Mouse (Mus musculus): ENCODE results near the gene Rbm39. TPM values are rescaled to one million over a fixed set of nuclear protein-coding genes. Genes with fewer than 3 reads are reported as not detected.

Rbm39 gene
- 326 and 348 TPM in 2 replicates for polyA plus RNA-seq (2015; fragmentation: Nextera tagmentation; extraction: Ambion mirVana)

- H3K4me1 ChIP-seq (replicated peaks; ENCODE audit: control insufficient read depth, insufficient read depth, low read length): peaks cover 3% of the 10 kb centered on the region; the same call in 1 of the 2 replicates
- H3K27me3 ChIP-seq (replicated peaks; ENCODE audit: control insufficient read depth, insufficient read depth, low read length): no peaks in the 10 kb centered on the region
- peak within 1 kb of the TSS; percentile 91 for H3K4me3 ChIP-seq (ENCODE audit: low read depth, low read length)
- peak within 1 kb of the TSS; percentile 96 for H3K27ac ChIP-seq (ENCODE audit: low read depth, low read length)
- H3K9me3 ChIP-seq (ENCODE audit: control insufficient read depth): no peaks in the 10 kb centered on the region
- peak; percentile 74 for TF ChIP-seq CTCF (IDR thresholded peaks at IDR 0.05; ENCODE audit: low read depth)
- under 1% methylated on average over 47 of the region's 47 CpGs for WGBS
- peak within 1 kb of the TSS; percentile 86 for H3K4me2 ChIP-seq (replicated peaks; ENCODE audit: low read depth)
- peaks cover 22% of the 10 kb centered on the region for H3K36me3 ChIP-seq (ENCODE audit: control insufficient read depth, insufficient read depth)
- peak within 1 kb of the TSS; percentile 100 for H3K9ac ChIP-seq (ENCODE audit: low read depth, low read length)
- ATAC-seq: peak; percentile 97
Observed at GRCm38 (mm10) chr2:156180094-156180821, at the start of gene Rbm39. Gene Rbm39 (minus strand): TSS chr2:156180238.

GRCm38 (mm10) chr2:156229171-156229570 is 49.1 kb upstream of the Rbm39 start:
- 90% methylated on average over 1 of the region's 1 CpGs for WGBS
- no peak for ATAC-seq
- Histone ChIP-seq H3K27me3 (replicated peaks; ENCODE audit: control insufficient read depth, insufficient read depth, low read length) (no peaks in the 10 kb centered on the region), H3K9me3 (ENCODE audit: control insufficient read depth) (no peaks in the 10 kb centered on the region), H3K4me1 (replicated peaks; ENCODE audit: control insufficient read depth, insufficient read depth, low read length) (no peaks in the 10 kb centered on the region), H3K9ac (ENCODE audit: low read depth, low read length) (no peak overlapping the region), H3K4me3 (ENCODE audit: low read depth, low read length) (no peak overlapping the region), H3K4me2 (replicated peaks; ENCODE audit: low read depth) (no peak overlapping the region), H3K27ac (ENCODE audit: low read depth, low read length) (no peak overlapping the region), H3K36me3 (ENCODE audit: control insufficient read depth, insufficient read depth) (peaks cover 42% of the 10 kb centered on the region)
- no peak for TF ChIP-seq CTCF (IDR thresholded peaks at IDR 0.05; ENCODE audit: low read depth)

GRCm38 (mm10) chr2:156227689-156228088 is 47.7 kb upstream of the Rbm39 start:
- WGBS: 97% methylated on average over 1 of the region's 1 CpGs
- H3K27me3 ChIP-seq (replicated peaks; ENCODE audit: control insufficient read depth, insufficient read depth, low read length): no peaks in the 10 kb centered on the region
- H3K9ac ChIP-seq (ENCODE audit: low read depth, low read length): no peak overlapping the region
- no peak overlapping the region for H3K4me2 ChIP-seq (replicated peaks; ENCODE audit: low read depth)
- H3K4me1 ChIP-seq (replicated peaks; ENCODE audit: control insufficient read depth, insufficient read depth, low read length): no peaks in the 10 kb centered on the region
- peaks cover 34% of the 10 kb centered on the region for H3K36me3 ChIP-seq (ENCODE audit: control insufficient read depth, insufficient read depth)
- no peak for TF ChIP-seq CTCF (IDR thresholded peaks at IDR 0.05; ENCODE audit: low read depth)
- H3K27ac ChIP-seq (ENCODE audit: low read depth, low read length): no peak overlapping the region
- H3K9me3 ChIP-seq (ENCODE audit: control insufficient read depth): no peaks in the 10 kb centered on the region
- no peak for ATAC-seq
- H3K4me3 ChIP-seq (ENCODE audit: low read depth, low read length): no peak overlapping the region

- no peaks in the 10 kb centered on the region for H3K4me1 ChIP-seq (replicated peaks; ENCODE audit: control insufficient read depth, insufficient read depth, low read length)
- H3K4me2 ChIP-seq (replicated peaks; ENCODE audit: low read depth): no peak overlapping the region
- peaks cover 23% of the 10 kb centered on the region for H3K36me3 ChIP-seq (ENCODE audit: control insufficient read depth, insufficient read depth)
- no peak overlapping the region for H3K27ac ChIP-seq (ENCODE audit: low read depth, low read length)
- H3K9me3 ChIP-seq (ENCODE audit: control insufficient read depth): no peaks in the 10 kb centered on the region
- ATAC-seq: no peak
- H3K27me3 ChIP-seq (replicated peaks; ENCODE audit: control insufficient read depth, insufficient read depth, low read length): no peaks in the 10 kb centered on the region
- 49% methylated on average over 5 of the region's 5 CpGs for WGBS
- H3K9ac ChIP-seq (ENCODE audit: low read depth, low read length): no peak overlapping the region
- no peak overlapping the region for H3K4me3 ChIP-seq (ENCODE audit: low read depth, low read length)
- no peak for TF ChIP-seq CTCF (IDR thresholded peaks at IDR 0.05; ENCODE audit: low read depth)
Observed at GRCm38 (mm10) chr2:156224043-156224442, 44.0 kb upstream of the Rbm39 start.

- H3K4me2 ChIP-seq (replicated peaks; ENCODE audit: low read depth): no peak overlapping the region
- no peaks in the 10 kb centered on the region for H3K27me3 ChIP-seq (replicated peaks; ENCODE audit: control insufficient read depth, insufficient read depth, low read length)
- ATAC-seq: no peak
- no peaks in the 10 kb centered on the region for H3K9me3 ChIP-seq (ENCODE audit: control insufficient read depth)
- H3K27ac ChIP-seq (ENCODE audit: low read depth, low read length): no peak overlapping the region
- no peak overlapping the region for H3K9ac ChIP-seq (ENCODE audit: low read depth, low read length)
- H3K4me1 ChIP-seq (replicated peaks; ENCODE audit: control insufficient read depth, insufficient read depth, low read length): no peaks in the 10 kb centered on the region
- peaks cover 14% of the 10 kb centered on the region for H3K36me3 ChIP-seq (ENCODE audit: control insufficient read depth, insufficient read depth)
- no peak overlapping the region for H3K4me3 ChIP-seq (ENCODE audit: low read depth, low read length)
- no peak for TF ChIP-seq CTCF (IDR thresholded peaks at IDR 0.05; ENCODE audit: low read depth)
Observed at GRCm38 (mm10) chr2:156222100-156222499, 42.1 kb upstream of the Rbm39 start.

GRCm38 (mm10) chr2:156217786-156218185 is 37.7 kb upstream of the Rbm39 start:
- no peaks in the 10 kb centered on the region for H3K4me1 ChIP-seq (replicated peaks; ENCODE audit: control insufficient read depth, insufficient read depth, low read length)
- H3K36me3 ChIP-seq (ENCODE audit: control insufficient read depth, insufficient read depth): no peaks in the 10 kb centered on the region; the same call in 1 of the 2 replicates
- H3K4me3 ChIP-seq (ENCODE audit: low read depth, low read length): no peak overlapping the region
- H3K9ac ChIP-seq (ENCODE audit: low read depth, low read length): no peak overlapping the region
- 64% methylated on average over 1 of the region's 1 CpGs for WGBS
- H3K27me3 ChIP-seq (replicated peaks; ENCODE audit: control insufficient read depth, insufficient read depth, low read length): no peaks in the 10 kb centered on the region
- no peak overlapping the region for H3K4me2 ChIP-seq (replicated peaks; ENCODE audit: low read depth)
- no peaks in the 10 kb centered on the region for H3K9me3 ChIP-seq (ENCODE audit: control insufficient read depth)
- no peak overlapping the region for H3K27ac ChIP-seq (ENCODE audit: low read depth, low read length)
- no peak for TF ChIP-seq CTCF (IDR thresholded peaks at IDR 0.05; ENCODE audit: low read depth)
- ATAC-seq: no peak
